Mouse (Mus musculus): ENCODE results near the gene Chek2.
"Not testable (repeated sequence)": the region's sequence is repeated elsewhere in the genome, so short reads cannot be mapped to it uniquely, and the experiment has no call there.

The Chek2 gene

GRCm38 (mm10) chr5:110839678-110840365, at the start of gene Chek2, which contains the start of gene Hscb:
Chek2 (plus strand) TSS chr5:110839979.
Hscb (minus strand) TSS chr5:110839777.
- DNase-seq (ENCODE audit: inconsistent age in 2 of 2, low spot score in 1 of 2) = peak; percentile 97 to 99

- no peak for DNase-seq (ENCODE audit: inconsistent age in 2 of 2, low spot score in 1 of 2)
Measured at GRCm38 (mm10) chr5:110794363-110794762, 45.4 kb upstream of the Chek2 start.

- DNase-seq (ENCODE audit: inconsistent age in 2 of 2, low spot score in 1 of 2) = peak; percentile 68 to 77
Measured at GRCm38 (mm10) chr5:110797696-110798095, 42.1 kb upstream of the Chek2 start.

GRCm38 (mm10) chr5:110801036-110801624, 38.6 kb upstream of the Chek2 start:
- DNase-seq (ENCODE audit: inconsistent age in 2 of 2, low spot score in 1 of 2) = peak in 1 of 2 experiments; percentile 70

- peak in 1 of 2 experiments; percentile 49 for DNase-seq (ENCODE audit: inconsistent age in 2 of 2, low spot score in 1 of 2)
Measured at GRCm38 (mm10) chr5:110802186-110802585, 37.6 kb upstream of the Chek2 start.

- peak in 1 of 2 experiments; percentile 17 for DNase-seq (ENCODE audit: inconsistent age in 2 of 2, low spot score in 1 of 2)
Measured at GRCm38 (mm10) chr5:110802809-110803208, 37.0 kb upstream of the Chek2 start.

GRCm38 (mm10) chr5:110804012-110804743, 35.6 kb upstream of the Chek2 start:
- peak in 1 of 2 experiments; percentile 24 for DNase-seq (ENCODE audit: inconsistent age in 2 of 2, low spot score in 1 of 2)

GRCm38 (mm10) chr5:110806154-110806553, 33.6 kb upstream of the Chek2 start:
- DNase-seq (ENCODE audit: inconsistent age in 2 of 2, low spot score in 1 of 2) = no peak

- DNase-seq (ENCODE audit: inconsistent age in 2 of 2, low spot score in 1 of 2) = peak in 1 of 2 experiments; percentile 37
Measured at GRCm38 (mm10) chr5:110806676-110807075, 33.1 kb upstream of the Chek2 start.

- no peak for DNase-seq (ENCODE audit: inconsistent age in 2 of 2, low spot score in 1 of 2)
Measured at GRCm38 (mm10) chr5:110807453-110807852, 32.3 kb upstream of the Chek2 start.

GRCm38 (mm10) chr5:110808061-110808631, 31.6 kb upstream of the Chek2 start:
- peak; percentile 91 to 96 for DNase-seq (ENCODE audit: inconsistent age in 2 of 2, low spot score in 1 of 2)

GRCm38 (mm10) chr5:110808821-110809666, 30.7 kb upstream of the Chek2 start:
- DNase-seq (ENCODE audit: inconsistent age in 2 of 2, low spot score in 1 of 2) = peak; percentile 37 to 78

- peak; percentile 100 for DNase-seq (ENCODE audit: inconsistent age in 2 of 2, low spot score in 1 of 2)
Measured at GRCm38 (mm10) chr5:110809667-110810325, 30.0 kb upstream of the Chek2 start, which contains the start of gene Ulk1. Ulk1 (minus strand) TSS chr5:110810097.

GRCm38 (mm10) chr5:110824421-110824820, 15.4 kb upstream of the Chek2 start:
- DNase-seq (ENCODE audit: inconsistent age in 2 of 2, low spot score in 1 of 2) = no peak

- DNase-seq (ENCODE audit: inconsistent age in 2 of 2, low spot score in 1 of 2) = no peak
Measured at GRCm38 (mm10) chr5:110826781-110827495, 12.8 kb upstream of the Chek2 start.

GRCm38 (mm10) chr5:110827576-110827975, 12.2 kb upstream of the Chek2 start:
- DNase-seq (ENCODE audit: inconsistent age in 2 of 2, low spot score in 1 of 2) = no peak

- DNase-seq (ENCODE audit: inconsistent age in 2 of 2, low spot score in 1 of 2) = no peak
Measured at GRCm38 (mm10) chr5:110831036-110831720, 8.6 kb upstream of the Chek2 start.

GRCm38 (mm10) chr5:110835959-110836358, 3.8 kb upstream of the Chek2 start:
- DNase-seq (ENCODE audit: inconsistent age in 2 of 2, low spot score in 1 of 2) = peak; percentile 33 to 68

- DNase-seq (ENCODE audit: inconsistent age in 2 of 2, low spot score in 1 of 2) = not testable (repeated sequence)
Measured at GRCm38 (mm10) chr5:110838016-110838415, 1.8 kb upstream of the Chek2 start.
